Mouse (Mus musculus): ENCODE measurements around the gene Coro1a. TPM values are rescaled to one million over a fixed set of nuclear protein-coding genes. Genes with fewer than 3 reads are reported as not detected.

The Coro1a gene
- total RNA-seq, 1 experiment: 4.1 TPM

GRCm38 (mm10) chr7:126667495-126668090 is 40.0 kb downstream of the Coro1a start:
- Histone ChIP-seq H3K36me3 (ENCODE audit: control insufficient read depth, insufficient read depth, low read length, poor library complexity, severe bottlenecking) (peaks cover 25% of the 10 kb centered on the region), H3K4me3 (ENCODE audit: insufficient read depth in 1 of 2, low read depth in 1 of 2, low read length in 2 of 2, poor library complexity in 1 of 2, severe bottlenecking in 1 of 2) (no peak overlapping the region), H3K9me3 (ENCODE audit: control insufficient read depth, insufficient read depth, low read depth, low read length) (no peaks in the 10 kb centered on the region), H3K4me1 (ENCODE audit: control insufficient read depth in 2 of 2, insufficient read depth in 2 of 2, low read length in 2 of 2, poor library complexity in 1 of 2) (0 out of 4 replicates have a peak, but pooled peaks cover 0 to 3% of the 10 kb centered on the region in 2 experiments), H3K27ac (ENCODE audit: insufficient read depth, low read depth, low read length, poor library complexity, severe bottlenecking) (no peak overlapping the region), H3K9ac (ENCODE audit: insufficient read depth, low read depth, low read length, poor library complexity, severe bottlenecking) (no peak overlapping the region)
- in situ Hi-C loops (cut with MboI; ENCODE audit: low sequenced_read_pairs in 2 of 2, unreplicated experiment in 2 of 2): no loop called here
- TF ChIP-seq CHD2 (IDR thresholded peaks at IDR 0.05; ENCODE audit: low read depth, low read length) (no peak), MAFK (IDR thresholded peaks at IDR 0.05; ENCODE audit: insufficient read depth, low read depth, low read length) (no peak), HCFC1 (IDR thresholded peaks at IDR 0.05; ENCODE audit: borderline replicate concordance, insufficient read depth, low read length) (no peak), ZNF384 (IDR thresholded peaks at IDR 0.05; ENCODE audit: low read depth, low read length) (no peak), ZC3H11A (IDR thresholded peaks at IDR 0.05; ENCODE audit: borderline replicate concordance, low read depth, low read length) (no peak)
- DNase-seq (ENCODE audit: low read depth, low spot score): no peak

- Histone ChIP-seq H3K27ac (ENCODE audit: insufficient read depth, low read depth, low read length, poor library complexity, severe bottlenecking) (no peak overlapping the region), H3K9ac (ENCODE audit: insufficient read depth, low read depth, low read length, poor library complexity, severe bottlenecking) (no peak overlapping the region), H3K4me1 (ENCODE audit: control insufficient read depth in 2 of 2, insufficient read depth in 2 of 2, low read length in 2 of 2, poor library complexity in 1 of 2) (no peaks in the 10 kb centered on the region), H3K4me3 (ENCODE audit: insufficient read depth in 1 of 2, low read depth in 1 of 2, low read length in 2 of 2, poor library complexity in 1 of 2, severe bottlenecking in 1 of 2) (no peak overlapping the region), H3K36me3 (ENCODE audit: control insufficient read depth, insufficient read depth, low read length, poor library complexity, severe bottlenecking) (peaks cover 11% of the 10 kb centered on the region; the same call in 1 of the 2 replicates), H3K9me3 (ENCODE audit: control insufficient read depth, insufficient read depth, low read depth, low read length) (no peaks in the 10 kb centered on the region)
- DNase-seq (ENCODE audit: low read depth, low spot score): no peak
- no peak for TF ChIP-seq MAFK (IDR thresholded peaks at IDR 0.05; ENCODE audit: insufficient read depth, low read depth, low read length)
- no peak for TF ChIP-seq ZC3H11A (IDR thresholded peaks at IDR 0.05; ENCODE audit: borderline replicate concordance, low read depth, low read length)
- no peak for TF ChIP-seq HCFC1 (IDR thresholded peaks at IDR 0.05; ENCODE audit: borderline replicate concordance, insufficient read depth, low read length)
- TF ChIP-seq CHD2 (IDR thresholded peaks at IDR 0.05; ENCODE audit: low read depth, low read length): no peak
- in situ Hi-C loops (cut with MboI; ENCODE audit: low sequenced_read_pairs in 2 of 2, unreplicated experiment in 2 of 2): no loop called here
These were observed 42.3 kb downstream of the Coro1a start for GRCm38 (mm10) chr7:126665269-126665668.

- no peak for DNase-seq (ENCODE audit: low read depth, low spot score)
- Histone ChIP-seq H3K9ac (ENCODE audit: insufficient read depth, low read depth, low read length, poor library complexity, severe bottlenecking) (no peak overlapping the region), H3K27ac (ENCODE audit: insufficient read depth, low read depth, low read length, poor library complexity, severe bottlenecking) (no peak overlapping the region), H3K4me3 (ENCODE audit: insufficient read depth in 1 of 2, low read depth in 1 of 2, low read length in 2 of 2, poor library complexity in 1 of 2, severe bottlenecking in 1 of 2) (no peak overlapping the region), H3K9me3 (ENCODE audit: control insufficient read depth, insufficient read depth, low read depth, low read length) (no peaks in the 10 kb centered on the region), H3K36me3 (ENCODE audit: control insufficient read depth, insufficient read depth, low read length, poor library complexity, severe bottlenecking) (peaks cover 11% of the 10 kb centered on the region; the same call in 1 of the 2 replicates), H3K4me1 (ENCODE audit: control insufficient read depth in 2 of 2, insufficient read depth in 2 of 2, low read length in 2 of 2, poor library complexity in 1 of 2) (no peaks in the 10 kb centered on the region)
- TF ChIP-seq HCFC1 (IDR thresholded peaks at IDR 0.05; ENCODE audit: borderline replicate concordance, insufficient read depth, low read length) (no peak), ZNF384 (IDR thresholded peaks at IDR 0.05; ENCODE audit: low read depth, low read length) (no peak), ZC3H11A (IDR thresholded peaks at IDR 0.05; ENCODE audit: borderline replicate concordance, low read depth, low read length) (no peak), MAFK (IDR thresholded peaks at IDR 0.05; ENCODE audit: insufficient read depth, low read depth, low read length) (no peak), CHD2 (IDR thresholded peaks at IDR 0.05; ENCODE audit: low read depth, low read length) (no peak)
- in situ Hi-C loops (cut with MboI; ENCODE audit: low sequenced_read_pairs in 2 of 2, unreplicated experiment in 2 of 2): no loop called here
These were observed 43.9 kb downstream of the Coro1a start for GRCm38 (mm10) chr7:126663646-126664045.

GRCm38 (mm10) chr7:126659771-126660170 is 47.8 kb downstream of the Coro1a start:
- Histone ChIP-seq H3K9ac (ENCODE audit: insufficient read depth, low read depth, low read length, poor library complexity, severe bottlenecking) (no peak overlapping the region), H3K4me1 (ENCODE audit: control insufficient read depth in 2 of 2, insufficient read depth in 2 of 2, low read length in 2 of 2, poor library complexity in 1 of 2) (no peaks in the 10 kb centered on the region), H3K27ac (ENCODE audit: insufficient read depth, low read depth, low read length, poor library complexity, severe bottlenecking) (no peak overlapping the region), H3K9me3 (ENCODE audit: control insufficient read depth, insufficient read depth, low read depth, low read length) (no peaks in the 10 kb centered on the region), H3K4me3 (ENCODE audit: insufficient read depth in 1 of 2, low read depth in 1 of 2, low read length in 2 of 2, poor library complexity in 1 of 2, severe bottlenecking in 1 of 2) (no peak overlapping the region), H3K36me3 (ENCODE audit: control insufficient read depth, insufficient read depth, low read length, poor library complexity, severe bottlenecking) (peaks cover 4% of the 10 kb centered on the region; the same call in 1 of the 2 replicates)
- TF ChIP-seq ZC3H11A (IDR thresholded peaks at IDR 0.05; ENCODE audit: borderline replicate concordance, low read depth, low read length) (no peak), HCFC1 (IDR thresholded peaks at IDR 0.05; ENCODE audit: borderline replicate concordance, insufficient read depth, low read length) (no peak), MAFK (IDR thresholded peaks at IDR 0.05; ENCODE audit: insufficient read depth, low read depth, low read length) (no peak), ZNF384 (IDR thresholded peaks at IDR 0.05; ENCODE audit: low read depth, low read length) (no peak), CHD2 (IDR thresholded peaks at IDR 0.05; ENCODE audit: low read depth, low read length) (no peak)
- in situ Hi-C loops (cut with MboI; ENCODE audit: low sequenced_read_pairs in 2 of 2, unreplicated experiment in 2 of 2): no loop called here
- DNase-seq (ENCODE audit: low read depth, low spot score): no peak
